Mouse (Mus musculus) cerebellum, adult 2 months (tissue): ENCODE measurements around the gene Vps13a.

Source experiments
- CTCF ChIP-seq: fragments of 200-500 bp; IDR thresholded peaks from 2 replicates; pipeline ENCODE4 v1.5.1; 2011; ENCODE audit warnings: low read depth, mild to moderate bottlenecking, control low read depth, low read length, moderate library complexity, borderline replicate concordance; ENCODE audit not compliant: insufficient read depth
- POLR2A ChIP-seq: fragments of 200-500 bp; IDR thresholded peaks from 2 replicates; pipeline ENCODE4 v1.6.1; 2011; ENCODE audit warnings: low read length, control low read depth, borderline replicate concordance; ENCODE audit not compliant: insufficient read depth

DNA sequence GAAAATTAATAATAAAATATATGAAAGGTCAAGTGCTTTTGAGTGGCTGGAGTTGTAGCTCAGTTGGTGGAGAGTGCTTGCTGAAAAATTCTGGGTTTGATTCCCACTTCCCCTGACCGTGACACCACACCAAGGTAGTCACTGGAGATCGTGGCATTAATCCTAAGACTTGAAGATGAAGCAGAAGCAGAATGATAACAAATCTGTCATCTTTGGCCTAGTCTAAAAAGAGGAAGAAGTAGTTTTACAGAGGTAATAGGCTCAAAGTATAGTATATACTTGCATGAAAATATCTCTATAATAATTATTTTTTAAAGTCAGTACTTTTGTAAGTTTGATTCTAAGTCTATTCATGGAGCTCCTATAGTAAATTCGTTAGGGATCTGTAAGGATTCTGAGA is 65.5 kb downstream of the Vps13a start:
- TF ChIP-seq CTCF (no peak), POLR2A (no peak)
